Mouse (Mus musculus): ENCODE results near the gene Adamtsl2.

The Adamtsl2 gene

DNA sequence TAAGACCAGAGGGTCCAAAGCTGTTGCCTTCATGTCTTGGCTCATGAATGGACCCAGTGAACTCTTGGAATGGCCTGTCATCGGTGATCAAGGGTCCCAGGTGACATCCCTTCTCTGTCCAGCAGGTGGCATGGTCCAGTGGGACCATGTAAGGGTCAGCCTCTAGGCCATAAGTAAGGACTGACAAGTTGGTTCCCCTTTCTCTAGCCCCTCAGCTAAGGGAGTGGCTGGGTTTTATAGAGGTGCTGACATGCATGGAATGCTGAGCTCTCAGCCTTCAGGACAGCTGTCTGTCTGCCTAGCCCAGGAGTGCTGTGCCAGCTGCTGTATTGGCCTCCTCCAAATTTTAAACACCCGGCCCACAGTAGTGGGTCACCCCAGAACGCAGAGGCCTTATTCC lies 3.7 kb upstream of the Adamtsl2 start:
- DNase-seq (ENCODE audit: low spot score): no peak

DNA sequence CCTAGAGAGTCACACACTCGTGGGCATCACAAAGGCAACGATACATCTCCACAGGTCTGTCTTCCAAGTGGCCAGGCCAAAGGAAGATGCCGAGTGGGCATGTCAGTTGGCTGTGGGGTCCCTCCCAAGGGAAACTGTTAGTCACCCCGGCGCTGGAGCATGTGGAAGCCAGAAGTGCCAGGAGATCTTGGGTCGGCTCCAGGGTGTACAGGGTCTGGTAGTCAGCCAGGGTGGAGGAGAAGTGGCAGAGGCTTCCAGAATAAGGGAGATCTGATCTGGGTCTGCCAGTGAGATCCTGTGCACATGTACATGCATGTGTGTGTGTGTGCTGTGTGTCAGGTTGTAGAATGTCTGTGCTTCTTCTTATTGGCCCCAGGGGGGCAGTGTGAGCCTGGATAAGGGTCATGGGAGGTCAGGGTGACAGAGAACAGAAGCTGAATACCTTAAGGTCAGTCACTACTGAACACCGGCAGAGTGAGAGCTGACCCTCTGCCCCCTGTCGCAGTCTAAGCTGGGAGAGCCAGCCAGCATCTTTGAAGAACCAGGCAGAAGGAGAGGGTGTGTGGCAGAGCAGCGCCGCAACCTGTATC lies 1.4 kb upstream of the Adamtsl2 start:
- no peak for DNase-seq (ENCODE audit: low spot score)

DNA sequence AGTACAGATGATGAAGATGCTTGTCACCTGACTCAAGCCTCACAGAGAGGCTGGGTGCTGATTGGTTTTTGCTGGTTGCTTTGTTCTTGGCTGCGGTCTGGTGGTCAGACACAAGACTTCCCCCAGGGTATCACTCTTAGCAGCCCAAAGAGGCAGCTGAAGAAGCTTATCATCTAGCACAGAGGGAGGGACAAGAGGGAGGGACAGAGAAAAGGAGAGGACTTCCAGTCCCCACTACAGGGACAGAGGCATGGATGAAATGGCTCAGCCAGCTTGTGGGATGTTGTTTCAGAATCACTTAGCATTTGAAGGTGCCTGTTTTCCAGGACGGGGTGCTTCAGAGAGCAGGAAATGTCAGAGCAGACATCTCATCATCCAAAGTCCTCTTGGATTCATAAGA lies 867 bp upstream of the Adamtsl2 start:
- no peak for DNase-seq (ENCODE audit: low spot score)

DNA sequence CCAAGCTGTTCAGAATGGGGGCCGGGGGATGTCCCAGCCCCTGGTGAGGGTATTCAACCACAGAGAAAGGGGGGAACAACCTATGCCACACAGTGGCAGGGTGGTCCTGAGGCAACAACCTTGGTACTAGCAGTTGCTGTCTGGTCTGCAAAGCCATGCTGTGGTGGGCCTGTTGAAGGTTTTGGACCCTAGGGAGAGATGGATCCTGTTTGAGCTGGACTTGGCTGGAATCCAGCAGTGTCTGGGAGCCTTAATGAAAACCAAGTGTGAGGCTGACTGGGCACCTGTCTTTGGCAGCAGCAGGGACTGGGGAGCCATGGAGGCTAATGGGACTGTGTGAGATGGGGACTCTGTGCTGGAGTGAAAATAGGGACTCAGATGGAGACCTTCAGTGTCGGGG lies 470 bp downstream of the Adamtsl2 start:
- DNase-seq (ENCODE audit: low spot score): no peak

DNA sequence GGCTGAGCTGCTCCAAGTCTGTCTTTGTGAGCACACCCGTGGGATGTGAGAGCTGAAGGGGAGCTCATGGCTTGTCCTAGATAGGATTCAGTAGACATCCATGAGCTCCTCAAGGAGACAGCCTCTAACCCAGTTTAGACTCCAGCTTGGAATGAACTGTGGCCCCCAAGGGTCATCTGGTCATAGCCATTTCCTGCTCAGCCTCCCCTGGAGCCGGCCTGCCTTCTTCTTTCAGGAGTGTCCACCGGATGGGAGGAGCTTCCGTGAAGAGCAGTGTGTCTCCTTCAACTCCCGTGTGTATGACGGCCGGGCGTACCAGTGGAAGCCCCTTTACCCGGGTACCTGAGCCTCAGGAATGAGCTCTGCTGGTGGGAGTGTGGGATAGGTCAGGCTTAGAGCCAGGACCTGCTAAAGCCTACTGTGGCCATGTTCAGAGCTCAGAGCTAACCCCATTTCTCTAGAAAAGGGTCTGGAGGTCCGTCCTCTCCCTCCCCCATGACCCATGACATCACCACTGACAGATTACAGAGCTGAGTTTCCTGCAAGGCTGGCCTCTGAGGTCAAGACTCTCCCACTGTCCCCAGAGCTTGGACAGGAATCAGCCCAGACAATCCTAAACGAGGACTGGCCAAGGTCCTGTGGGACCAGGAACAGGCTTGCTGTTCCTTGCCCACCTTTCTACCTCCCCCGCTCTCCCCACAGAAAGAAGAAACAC lies 4.7 kb downstream of the Adamtsl2 start:
- DNase-seq (ENCODE audit: low spot score): no peak

DNA sequence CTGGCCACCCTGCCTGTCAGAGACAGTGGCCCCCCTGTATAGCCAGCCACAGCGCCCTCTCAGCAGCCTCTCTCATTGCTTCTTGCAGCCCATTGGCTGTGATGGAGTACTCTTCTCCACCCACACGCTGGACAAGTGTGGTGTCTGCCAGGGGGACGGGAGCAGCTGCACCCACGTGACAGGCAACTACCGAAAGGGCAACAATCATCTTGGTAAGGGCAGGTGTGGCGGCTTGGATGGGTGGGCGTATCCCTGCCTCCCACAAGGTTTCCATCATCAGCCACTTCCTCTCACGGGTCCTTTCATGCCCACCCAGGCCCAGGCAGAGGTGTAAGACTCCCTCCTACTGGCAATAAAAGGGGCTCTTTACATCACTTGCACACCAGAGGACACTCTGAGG lies 5.8 kb downstream of the Adamtsl2 start:
- no peak for DNase-seq (ENCODE audit: low spot score)

DNA sequence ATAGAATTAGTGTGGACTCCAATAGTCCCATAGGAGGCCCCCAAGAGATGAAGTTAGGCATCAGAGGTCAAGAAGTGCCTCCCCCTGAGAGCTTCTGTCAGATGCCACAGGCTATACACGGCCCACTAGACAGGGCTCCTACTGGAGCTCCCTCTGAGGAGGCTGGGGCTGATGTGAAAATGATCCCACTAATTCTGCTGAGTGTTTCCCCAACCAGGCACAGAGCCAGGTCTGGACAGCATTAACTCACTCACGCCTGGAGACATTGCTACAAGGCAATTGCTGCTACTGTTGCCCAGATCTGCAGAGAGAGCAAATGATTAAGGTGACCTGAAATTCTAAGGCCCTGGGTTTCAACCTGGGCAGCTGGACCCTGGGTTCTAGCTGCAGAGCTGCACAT lies 6.6 kb downstream of the Adamtsl2 start:
- DNase-seq (ENCODE audit: low spot score): no peak

DNA sequence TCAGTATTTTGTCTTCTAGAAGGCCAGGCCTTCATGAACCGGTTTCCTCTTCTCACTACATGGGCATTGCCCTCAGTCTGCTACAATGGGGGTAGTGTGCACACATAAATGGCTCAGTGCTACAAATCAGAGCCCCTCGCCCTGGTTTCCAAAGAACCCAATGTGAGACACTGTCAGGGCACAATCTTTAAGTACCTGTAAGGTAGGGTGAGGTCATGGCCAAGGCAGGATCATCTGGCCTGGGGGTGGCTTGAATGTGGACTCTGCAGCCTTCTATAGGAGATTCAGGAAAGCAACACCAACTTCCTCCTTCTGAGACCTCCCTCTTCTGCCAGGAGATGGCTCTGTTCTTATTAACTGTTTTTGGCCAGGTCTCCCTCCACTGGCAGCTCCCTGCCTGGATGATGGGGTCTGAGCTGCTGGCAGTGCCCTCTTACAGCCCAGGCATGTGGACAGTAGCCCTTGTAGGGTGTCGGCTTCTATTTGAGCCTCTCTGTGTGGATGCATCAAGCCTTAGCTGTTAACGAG lies 7.4 kb downstream of the Adamtsl2 start:
- no peak for DNase-seq (ENCODE audit: low spot score)

DNA sequence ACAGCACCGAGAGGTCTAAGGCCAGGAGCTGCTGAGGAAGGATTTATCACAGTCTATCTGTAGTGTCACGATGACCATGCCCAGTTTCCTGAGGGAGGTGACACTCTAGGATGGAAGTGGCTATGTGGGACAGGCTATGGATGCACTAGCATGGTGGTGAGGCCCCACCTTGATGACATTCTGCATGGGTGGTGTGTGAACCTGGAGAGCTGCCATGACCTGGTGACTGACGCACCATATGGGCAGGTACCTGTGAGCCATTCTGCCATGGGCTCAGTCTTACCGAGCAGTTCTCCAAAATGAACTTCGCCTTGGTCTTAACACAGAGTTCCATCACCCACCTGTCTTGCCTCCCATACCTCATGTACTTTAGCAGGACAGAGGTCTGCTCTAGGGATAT lies 8.4 kb downstream of the Adamtsl2 start:
- DNase-seq (ENCODE audit: low spot score): no peak

DNA sequence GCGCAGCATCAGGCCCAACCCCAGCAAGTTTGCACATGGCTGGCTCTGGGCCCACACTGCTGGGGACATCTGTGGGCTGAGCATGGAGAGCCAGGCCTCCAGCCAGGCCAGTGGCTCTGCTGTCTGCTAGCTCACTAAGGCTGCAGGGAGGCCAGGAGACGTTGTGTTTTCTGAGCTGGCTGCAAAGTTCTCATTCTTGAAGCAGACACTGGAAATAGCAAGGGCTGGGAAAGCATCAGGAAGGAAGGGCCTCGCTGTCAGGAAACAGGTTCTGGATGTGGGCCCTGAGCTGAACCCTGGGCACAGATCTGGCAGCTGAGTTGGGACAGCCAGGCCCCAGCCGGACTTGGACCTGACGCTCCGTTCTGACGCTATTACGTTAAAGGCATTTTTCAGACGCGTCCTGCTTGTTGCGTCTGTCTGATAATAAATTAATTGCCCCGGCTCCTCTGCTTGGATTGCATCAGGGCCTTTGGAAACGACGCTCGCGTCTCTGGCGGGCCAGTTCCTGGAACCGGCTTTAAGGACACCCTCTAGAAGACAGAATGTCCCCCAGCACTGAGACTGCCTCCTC lies 9.0 kb downstream of the Adamtsl2 start:
- peak; percentile 33 for DNase-seq (ENCODE audit: low spot score)

DNA sequence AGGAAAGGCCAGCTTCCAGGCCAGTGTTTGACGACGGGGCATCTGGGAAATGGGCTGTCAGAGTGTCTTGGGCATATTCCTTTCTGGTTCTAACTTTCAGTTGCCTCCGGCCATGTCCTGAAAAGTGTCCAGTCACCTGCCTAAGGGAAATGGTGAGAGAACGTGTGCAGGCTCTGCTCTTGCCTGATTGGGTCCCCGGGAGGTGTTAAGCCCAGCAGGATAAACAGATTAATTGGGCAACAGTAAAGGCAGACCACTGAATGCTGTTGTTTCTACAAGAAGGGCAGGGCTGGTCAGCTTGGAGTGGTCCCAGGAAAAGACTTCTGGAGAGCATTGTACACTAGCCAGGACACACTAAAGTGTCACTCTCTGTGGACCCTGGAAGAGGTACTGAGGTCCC lies 9.5 kb downstream of the Adamtsl2 start:
- no peak for DNase-seq (ENCODE audit: low spot score)

DNA sequence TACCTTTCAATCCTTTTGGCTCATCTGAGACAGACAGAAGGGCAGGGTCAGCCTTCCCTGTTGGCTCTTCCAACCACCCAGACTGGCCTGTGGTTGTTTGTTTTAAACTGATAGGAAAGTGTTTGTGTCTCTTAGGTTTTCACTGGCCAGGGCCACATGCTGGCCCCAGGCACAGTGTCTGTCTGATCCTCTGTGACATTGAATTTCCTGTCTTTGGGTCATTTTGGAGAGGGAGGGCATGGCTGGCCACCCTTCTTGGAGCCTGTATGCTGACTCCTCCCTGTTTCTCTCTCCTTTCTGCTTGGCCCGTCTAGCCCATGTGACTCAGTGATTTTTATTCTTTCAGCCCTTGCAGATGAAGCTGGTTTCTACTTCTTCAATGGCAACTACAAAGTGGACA lies 10.1 kb downstream of the Adamtsl2 start:
- DNase-seq (ENCODE audit: low spot score): no peak

DNA sequence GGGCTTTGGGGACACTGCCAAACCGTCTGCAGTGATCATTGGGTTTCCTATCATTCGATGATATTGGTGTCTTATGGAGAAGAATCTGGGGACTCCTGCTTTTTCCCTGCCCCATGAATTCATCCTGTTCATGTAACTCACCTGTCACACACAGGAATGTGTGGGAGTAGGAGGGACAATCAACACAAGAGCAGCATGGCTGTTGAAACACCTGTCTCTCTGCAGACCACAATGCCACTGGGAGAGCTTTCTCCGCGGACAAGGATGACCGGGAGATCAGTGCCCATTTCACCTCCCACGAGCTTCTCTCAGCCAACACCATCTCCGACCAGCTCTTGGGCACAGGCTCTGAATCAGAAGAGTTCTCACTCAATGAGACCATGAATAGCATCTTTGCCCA lies 16.0 kb downstream of the Adamtsl2 start:
- DNase-seq (ENCODE audit: low spot score): no peak

DNA sequence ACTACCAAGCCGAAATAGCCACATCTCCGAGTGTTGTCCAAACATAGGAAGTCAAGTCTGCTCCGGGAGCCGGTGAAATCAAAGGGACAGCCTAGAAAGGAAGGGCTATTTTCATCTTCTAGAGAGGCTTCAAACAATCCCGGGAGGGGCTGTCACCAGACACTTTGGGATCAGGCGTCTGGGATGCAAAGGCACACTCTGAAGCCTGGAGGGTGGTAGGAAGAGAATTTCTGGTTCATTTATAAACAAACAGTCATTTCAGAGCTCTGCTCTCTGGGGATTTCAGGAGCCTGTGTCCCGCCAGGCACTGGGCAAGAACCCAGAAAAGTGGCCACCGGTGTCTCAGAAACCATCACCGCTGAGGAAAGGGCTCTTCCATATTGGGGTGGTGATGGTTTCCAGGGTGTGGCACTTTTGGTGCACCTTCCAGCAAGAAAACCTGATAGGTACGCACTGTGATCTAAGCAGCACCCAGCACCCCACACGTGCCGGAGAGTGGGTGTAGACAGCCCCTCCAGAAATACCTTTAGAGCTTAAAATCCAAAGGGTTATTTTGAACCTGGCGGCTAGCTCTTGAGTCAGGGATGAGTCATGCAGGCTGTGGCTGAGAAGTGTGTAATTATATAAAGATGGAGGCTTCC lies 17.3 kb downstream of the Adamtsl2 start:
- DNase-seq (ENCODE audit: low spot score): no peak

DNA sequence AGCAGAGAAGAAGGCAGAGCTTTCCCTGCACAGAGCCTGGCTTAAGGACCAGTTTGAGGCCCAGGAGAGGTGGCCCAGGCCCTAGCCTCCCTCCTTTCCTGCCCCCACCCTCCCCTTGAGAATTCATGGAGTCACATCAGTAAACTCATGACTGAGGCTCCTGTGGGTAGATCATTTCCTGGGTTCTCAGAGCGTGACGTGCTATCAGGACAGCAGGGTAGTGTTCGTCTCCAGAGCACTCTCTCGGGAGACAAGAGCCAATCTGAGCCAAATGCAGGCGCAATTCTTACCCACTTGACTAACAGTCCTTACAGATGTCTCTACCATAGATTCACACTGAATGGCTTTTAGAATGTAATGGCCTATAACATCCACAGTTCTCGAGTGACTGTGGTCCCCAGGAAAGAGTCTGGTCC lies 18.1 kb downstream of the Adamtsl2 start:
- DNase-seq (ENCODE audit: low spot score): no peak

DNA sequence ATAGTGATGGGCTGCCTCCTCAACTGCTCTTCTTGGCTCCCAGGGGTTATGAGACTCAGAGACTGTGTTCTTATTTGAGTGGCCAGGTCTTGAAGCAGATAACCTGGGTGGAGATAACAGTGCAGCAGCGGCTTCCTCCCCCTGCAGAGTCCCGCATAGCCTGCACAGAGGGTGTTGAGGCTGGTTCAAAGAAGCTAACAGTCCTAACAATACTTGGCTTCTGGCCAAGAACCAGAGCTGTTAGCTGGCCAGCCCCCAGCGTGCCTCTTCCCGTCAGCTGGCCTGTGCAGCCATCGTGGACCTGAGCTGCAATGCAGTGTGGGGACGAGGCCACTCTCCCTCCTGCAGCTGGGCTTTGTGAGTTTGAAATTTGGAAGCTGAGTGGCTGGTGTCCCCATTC lies 18.6 kb downstream of the Adamtsl2 start:
- no peak for DNase-seq (ENCODE audit: low spot score)

DNA sequence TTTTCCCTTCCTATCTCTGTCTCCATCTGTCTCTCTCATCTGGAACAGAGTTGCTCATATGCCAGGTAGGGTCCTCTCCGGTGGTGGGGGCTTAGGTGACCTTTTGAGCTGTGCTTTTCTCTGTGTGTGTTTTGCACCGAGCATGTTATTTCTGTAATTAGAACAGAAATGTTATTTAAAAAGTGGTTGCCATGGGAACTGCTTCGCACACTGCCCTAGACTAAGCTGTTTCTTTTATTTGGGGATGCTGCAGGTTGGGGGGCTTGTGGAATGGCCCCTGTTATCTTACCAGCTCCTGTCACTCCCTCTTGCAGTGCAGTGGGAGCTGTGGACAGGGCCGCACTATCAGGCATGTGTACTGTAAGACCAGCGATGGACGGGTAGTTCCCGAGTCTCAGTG lies 24.4 kb downstream of the Adamtsl2 start:
- no peak for DNase-seq (ENCODE audit: low spot score)

DNA sequence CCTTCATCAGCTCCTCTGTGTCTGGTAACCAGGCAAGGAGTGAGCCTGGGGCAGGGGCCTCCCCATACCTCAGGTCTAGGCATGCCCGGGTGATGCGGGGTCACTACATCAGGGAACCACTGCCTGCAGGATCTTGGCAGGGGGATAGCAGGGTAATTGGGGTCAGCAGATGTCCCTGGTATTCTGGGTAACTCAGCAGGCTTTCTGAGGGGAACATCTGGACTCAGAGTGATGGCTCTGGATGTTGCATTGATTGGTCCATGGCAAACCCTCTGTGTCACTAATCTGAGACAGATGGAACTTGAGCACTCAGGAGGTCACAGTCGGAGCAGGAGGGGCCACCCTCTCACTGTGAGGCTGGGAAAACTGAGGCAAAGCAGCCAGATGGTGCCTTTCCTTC lies 27.6 kb downstream of the Adamtsl2 start:
- DNase-seq (ENCODE audit: low spot score): no peak

DNA sequence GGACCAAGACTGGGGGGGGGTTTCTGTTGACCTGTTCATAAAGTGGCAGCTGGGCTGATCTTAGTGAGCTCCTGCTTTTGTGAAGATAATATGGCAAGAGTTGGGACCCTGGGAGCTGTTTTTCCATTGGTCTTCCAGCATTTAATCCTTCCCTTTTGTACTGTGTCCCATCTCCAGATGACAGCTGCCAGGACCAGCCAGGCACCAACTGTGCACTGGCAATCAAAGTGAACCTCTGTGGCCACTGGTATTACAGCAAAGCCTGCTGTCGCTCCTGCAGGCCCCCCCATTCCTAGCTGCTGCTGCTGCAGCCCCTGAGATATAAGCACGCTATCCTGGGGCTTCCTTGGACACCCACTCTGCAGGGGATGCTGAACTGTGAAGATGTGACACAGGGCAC lies 29.0 kb downstream of the Adamtsl2 start:
- DNase-seq (ENCODE audit: low spot score): no peak

DNA sequence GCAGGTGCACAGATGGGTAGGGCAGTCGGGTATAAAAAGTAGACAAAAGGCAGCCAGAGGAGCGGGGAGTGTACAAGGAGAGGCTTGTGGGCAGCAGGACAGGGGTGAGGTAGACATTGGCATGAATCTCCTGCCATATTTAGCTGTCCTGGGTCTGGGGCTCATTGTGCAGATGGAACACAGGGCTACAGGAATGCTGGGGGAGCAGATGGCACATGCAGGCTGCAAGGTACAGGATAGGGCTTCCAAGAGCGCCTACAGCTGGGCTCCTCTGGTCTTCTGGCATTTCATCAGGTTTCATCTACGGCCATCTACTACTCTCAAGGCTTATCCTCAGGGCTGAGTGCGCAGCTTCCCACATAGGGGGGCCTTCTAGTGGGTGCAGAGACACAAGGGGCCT lies 29.9 kb downstream of the Adamtsl2 start:
- no peak for DNase-seq (ENCODE audit: low spot score)

DNA sequence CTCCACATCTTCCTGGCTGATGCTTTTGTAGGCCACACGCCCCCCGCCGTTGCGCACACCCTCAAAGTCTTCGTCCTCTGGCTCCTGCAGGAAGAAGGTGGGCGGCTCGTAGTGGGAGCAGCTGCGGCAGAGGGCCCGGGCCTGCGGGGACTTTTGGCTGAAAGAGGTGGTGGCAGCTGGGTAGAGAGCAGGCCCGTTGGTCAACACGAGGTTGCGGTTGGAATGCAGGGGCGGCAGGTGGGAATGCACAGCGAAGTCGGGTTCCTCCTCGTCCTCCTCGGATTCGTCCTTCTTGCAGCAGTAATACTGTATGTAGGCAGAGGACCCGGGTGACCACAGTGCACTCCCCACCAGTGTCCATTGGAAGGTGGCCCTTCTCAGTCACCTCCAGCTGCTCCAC lies 33.4 kb downstream of the Adamtsl2 start:
- DNase-seq (ENCODE audit: low spot score): no peak

DNA sequence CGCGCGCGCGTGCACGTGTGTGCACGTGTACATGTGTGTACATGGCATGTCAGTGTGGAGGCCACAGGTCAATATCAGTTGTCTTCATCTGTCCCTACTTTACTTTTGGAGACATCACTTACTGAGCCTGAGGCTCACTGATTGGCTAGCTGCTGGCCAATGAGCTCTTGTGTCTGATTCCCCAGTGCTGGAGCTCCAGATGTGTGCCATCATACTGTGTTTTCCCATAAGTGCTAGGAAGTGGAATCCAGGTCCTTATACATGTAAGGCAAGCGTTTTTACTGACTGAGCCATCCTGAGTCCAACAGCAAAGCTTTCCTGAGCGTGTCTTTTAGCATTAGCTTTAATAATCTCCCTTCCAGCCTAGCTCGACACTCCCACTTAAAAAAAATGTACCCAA lies 35.0 kb downstream of the Adamtsl2 start:
- DNase-seq (ENCODE audit: low spot score): no peak

DNA sequence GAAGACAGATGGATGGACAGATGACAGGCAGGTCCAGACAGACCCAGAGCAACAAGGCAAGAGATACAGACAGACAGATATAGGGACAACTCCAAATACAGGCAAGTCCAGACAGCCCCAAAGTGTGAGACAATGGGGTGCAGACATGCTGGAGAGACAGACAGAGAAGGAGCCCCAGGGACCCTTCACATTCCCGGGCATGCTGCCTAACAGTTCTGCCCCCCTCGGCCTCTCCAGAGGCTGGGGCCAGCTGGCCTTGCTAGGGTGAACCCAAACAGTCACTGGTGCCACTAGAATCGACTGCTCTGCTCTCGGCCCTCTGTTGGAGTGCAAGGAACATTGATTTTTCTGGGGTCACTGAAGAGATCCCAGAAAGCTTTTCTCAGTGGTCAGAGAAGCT lies 39.3 kb downstream of the Adamtsl2 start:
- DNase-seq (ENCODE audit: low spot score): no peak
